Mouse (Mus musculus): ENCODE measurements around the gene Naalad2. TPM values are rescaled to one million over a fixed set of nuclear protein-coding genes. Genes with fewer than 3 reads are reported as not detected.
"Not testable (repeated sequence)": the region's sequence is repeated elsewhere in the genome, so short reads cannot be mapped to it uniquely, and the experiment has no call there.

Naalad2 gene
- 3.6 and 4.6 TPM in 2 replicates for polyA plus RNA-seq (2015; fragmentation: Nextera tagmentation; extraction: Ambion mirVana)

DNA sequence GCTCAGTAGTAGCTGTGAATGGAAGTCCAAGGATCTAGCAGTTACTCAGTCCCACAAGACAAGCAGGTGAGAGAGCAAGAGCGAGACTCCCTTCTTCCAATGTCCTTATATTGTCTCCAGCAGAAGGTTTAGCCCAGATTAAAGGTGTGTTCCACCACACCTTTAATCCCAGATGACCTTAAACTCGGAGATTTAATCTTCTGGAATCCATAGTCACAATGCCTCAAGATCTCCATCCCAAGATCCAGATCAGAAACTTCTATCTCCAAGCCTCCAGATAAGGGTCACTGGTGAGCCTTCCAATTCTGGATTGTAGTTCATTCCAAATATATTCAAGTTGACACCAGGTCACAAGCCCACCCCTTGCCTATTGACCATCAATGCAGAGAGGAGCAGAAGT, at the start of gene Naalad2:
Naalad2 (minus strand) TSS at position 101 of the 400 bp plus-strand sequence.
- not testable (repeated sequence) for H3K27ac ChIP-seq (ENCODE audit: low read length); H3K9me3 ChIP-seq (ENCODE audit: control insufficient read depth, low read length); H3K4me1 ChIP-seq (ENCODE audit: control insufficient read depth, insufficient read depth, low read length); ATAC-seq; H3K4me2 ChIP-seq (ENCODE audit: low read depth, low read length); H3K36me3 ChIP-seq (ENCODE audit: control insufficient read depth, insufficient read depth, low read length); H3K27me3 ChIP-seq (replicated peaks; ENCODE audit: control insufficient read depth, insufficient read depth, low read length); H3K4me3 ChIP-seq (ENCODE audit: low read length); H3K9ac ChIP-seq (ENCODE audit: low read depth, low read length)
- 75% methylated on average over 2 of the region's 2 CpGs for WGBS

DNA sequence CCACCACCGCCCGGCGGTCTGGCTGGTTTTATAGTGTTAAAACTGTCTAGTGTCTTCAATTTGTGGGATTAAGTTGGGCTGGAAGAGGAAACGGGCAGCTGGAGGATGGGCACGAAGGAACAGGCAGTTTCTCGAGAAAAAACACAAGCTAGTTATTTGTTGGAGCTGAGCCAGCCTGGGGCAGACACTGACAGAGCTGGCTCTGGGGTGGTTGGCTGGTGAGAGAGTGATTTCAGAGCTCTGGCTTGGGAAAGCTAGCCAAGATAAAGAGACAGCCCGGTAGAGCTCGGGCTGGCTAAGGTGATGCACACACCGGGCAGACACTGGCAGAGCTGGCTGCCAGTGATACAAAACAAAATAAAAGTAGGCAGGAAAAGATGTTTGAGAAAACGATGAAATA, 28.9 kb upstream of the Naalad2 start:
- H3K9me3 ChIP-seq (ENCODE audit: control insufficient read depth, low read length) = no peaks in the 10 kb centered on the region
- WGBS = 73% methylated on average over 10 of the region's 10 CpGs

DNA sequence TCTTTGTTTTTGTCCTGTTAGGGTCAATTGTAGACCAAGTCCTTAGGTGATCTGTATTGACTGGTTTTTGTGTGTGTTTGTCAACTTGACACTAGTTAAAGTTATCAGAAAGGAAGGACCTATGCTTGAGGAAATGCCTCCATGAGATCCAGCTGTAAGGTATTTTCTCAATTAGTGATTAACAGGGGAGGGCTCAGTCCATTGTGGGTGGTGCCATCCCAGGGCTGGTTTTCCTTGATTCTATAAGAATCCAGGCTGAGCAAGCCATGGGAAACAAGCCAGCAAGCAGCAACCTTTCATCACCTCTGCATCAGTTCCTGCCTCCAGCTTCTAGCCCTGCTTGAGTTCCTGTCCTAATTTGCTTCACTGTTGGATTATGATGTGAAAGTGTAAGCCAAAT, 27.6 kb upstream of the Naalad2 start, which contains the start of gene Mbd3l2:
Mbd3l2 (plus strand) TSS at position 301 of the 400 bp plus-strand sequence.
- no peaks in the 10 kb centered on the region for H3K9me3 ChIP-seq (ENCODE audit: control insufficient read depth, low read length)
- H3K4me3 ChIP-seq (ENCODE audit: low read length) = no peak within 1 kb of the TSS
- ATAC-seq = no peak

More for the DNA sequence above, 28.9 kb upstream of the Naalad2 start:
- no peak overlapping the region for H3K9ac ChIP-seq (ENCODE audit: low read depth, low read length)
- H3K27ac ChIP-seq (ENCODE audit: low read length) = no peak overlapping the region
- no peak overlapping the region for H3K4me2 ChIP-seq (ENCODE audit: low read depth, low read length)
- no peak for ATAC-seq
- no peaks in the 10 kb centered on the region for H3K27me3 ChIP-seq (replicated peaks; ENCODE audit: control insufficient read depth, insufficient read depth, low read length)
- H3K4me1 ChIP-seq (ENCODE audit: control insufficient read depth, insufficient read depth, low read length) = no peaks in the 10 kb centered on the region
- H3K36me3 ChIP-seq (ENCODE audit: control insufficient read depth, insufficient read depth, low read length) = no peaks in the 10 kb centered on the region
- no peak overlapping the region for H3K4me3 ChIP-seq (ENCODE audit: low read length)

DNA sequence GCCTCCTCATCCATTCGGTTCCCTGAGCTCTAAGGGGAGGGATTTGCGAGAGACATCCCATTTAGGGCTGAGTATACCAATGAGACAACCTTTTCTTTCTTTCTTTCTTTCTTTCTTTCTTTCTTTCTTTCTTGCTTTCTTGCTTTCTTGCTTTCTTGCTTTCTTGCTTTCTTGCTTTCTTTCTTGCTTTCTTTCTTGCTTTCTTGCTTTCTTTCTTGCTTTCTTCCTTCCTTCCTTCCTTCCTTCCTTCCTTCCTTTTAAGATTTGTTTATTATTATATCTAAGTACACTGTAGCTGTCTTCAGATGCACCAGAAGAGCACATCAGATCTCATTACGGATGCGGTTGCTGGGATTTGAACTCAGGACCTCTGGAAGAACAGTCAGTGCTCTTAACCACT, 9.6 kb upstream of the Naalad2 start:
- H3K4me3 ChIP-seq (ENCODE audit: low read length); H3K4me2 ChIP-seq (ENCODE audit: low read depth, low read length); H3K4me1 ChIP-seq (ENCODE audit: control insufficient read depth, insufficient read depth, low read length); H3K36me3 ChIP-seq (ENCODE audit: control insufficient read depth, insufficient read depth, low read length); H3K9ac ChIP-seq (ENCODE audit: low read depth, low read length); H3K27me3 ChIP-seq (replicated peaks; ENCODE audit: control insufficient read depth, insufficient read depth, low read length); ATAC-seq; H3K27ac ChIP-seq (ENCODE audit: low read length); H3K9me3 ChIP-seq (ENCODE audit: control insufficient read depth, low read length): not testable (repeated sequence)
- 85% methylated on average over 4 of the region's 4 CpGs for WGBS

More for the DNA sequence above, 27.6 kb upstream of the Naalad2 start, which contains the start of gene Mbd3l2:
- Histone ChIP-seq H3K9ac (ENCODE audit: low read depth, low read length) (no peak within 1 kb of the TSS), H3K27ac (ENCODE audit: low read length) (no peak within 1 kb of the TSS), H3K27me3 (replicated peaks; ENCODE audit: control insufficient read depth, insufficient read depth, low read length) (no peaks in the 10 kb centered on the region), H3K36me3 (ENCODE audit: control insufficient read depth, insufficient read depth, low read length) (no peaks in the 10 kb centered on the region), H3K4me1 (ENCODE audit: control insufficient read depth, insufficient read depth, low read length) (no peaks in the 10 kb centered on the region), H3K4me2 (ENCODE audit: low read depth, low read length) (no peak within 1 kb of the TSS)

DNA sequence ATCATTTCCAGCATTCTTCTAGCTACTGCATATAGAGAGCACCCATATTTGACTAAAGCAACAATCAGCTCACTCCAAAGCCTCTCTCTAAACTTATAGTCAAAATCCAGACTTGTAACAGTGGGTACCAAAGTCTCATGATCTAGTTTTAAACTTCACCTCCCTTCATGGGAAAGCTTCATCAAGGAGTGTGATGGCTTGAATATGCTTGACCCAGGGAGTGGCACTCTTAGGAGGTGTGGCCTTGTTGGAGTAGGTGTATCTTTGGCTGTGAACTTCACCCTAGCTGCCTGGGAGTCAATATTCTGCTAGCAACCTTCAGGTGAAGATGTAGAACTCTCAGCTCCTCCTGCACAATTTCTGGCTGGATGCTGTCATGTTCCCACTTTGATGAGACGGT, 1.3 kb upstream of the Naalad2 start, which contains the start of gene Ubtfl1:
Ubtfl1 (plus strand) TSS at position 301 of the 400 bp plus-strand sequence.
- no peak within 1 kb of the TSS for H3K4me2 ChIP-seq (ENCODE audit: low read depth, low read length)

DNA sequence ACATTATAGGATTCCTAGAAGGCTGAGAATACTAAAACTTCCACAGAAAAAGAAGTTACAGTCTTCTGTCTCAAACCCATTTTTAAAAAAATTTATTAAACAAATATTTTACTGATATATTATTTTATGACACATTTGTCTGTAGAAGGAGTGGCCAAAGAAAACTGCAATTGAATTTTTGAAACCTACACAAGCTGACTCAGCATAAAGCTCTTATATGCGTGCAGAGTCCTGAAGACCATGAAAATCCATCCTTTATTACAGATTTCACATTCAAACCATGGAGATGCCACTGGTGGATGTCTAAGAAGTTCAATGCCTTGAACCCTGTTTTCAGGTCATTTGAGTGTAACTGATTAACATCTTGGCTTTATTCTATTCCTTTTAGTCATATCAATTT, 3.2 kb downstream of the Naalad2 start:
- Histone ChIP-seq H3K4me3 (ENCODE audit: low read length) (no peak overlapping the region), H3K36me3 (ENCODE audit: control insufficient read depth, insufficient read depth, low read length) (no peaks in the 10 kb centered on the region), H3K27me3 (replicated peaks; ENCODE audit: control insufficient read depth, insufficient read depth, low read length) (no peaks in the 10 kb centered on the region), H3K4me2 (ENCODE audit: low read depth, low read length) (no peak overlapping the region), H3K9me3 (ENCODE audit: control insufficient read depth, low read length) (no peaks in the 10 kb centered on the region), H3K9ac (ENCODE audit: low read depth, low read length) (no peak overlapping the region), H3K27ac (ENCODE audit: low read length) (no peak overlapping the region), H3K4me1 (ENCODE audit: control insufficient read depth, insufficient read depth, low read length) (no peaks in the 10 kb centered on the region)
- 89% methylated on average over 1 of the region's 1 CpGs for WGBS
- no peak for ATAC-seq

More for the DNA sequence above, 1.3 kb upstream of the Naalad2 start, which contains the start of gene Ubtfl1:
- H3K27ac ChIP-seq (ENCODE audit: low read length) = no peak within 1 kb of the TSS
- no peaks in the 10 kb centered on the region for H3K4me1 ChIP-seq (ENCODE audit: control insufficient read depth, insufficient read depth, low read length)
- ATAC-seq = no peak
- no peaks in the 10 kb centered on the region for H3K9me3 ChIP-seq (ENCODE audit: control insufficient read depth, low read length)
- H3K9ac ChIP-seq (ENCODE audit: low read depth, low read length) = no peak within 1 kb of the TSS
- H3K4me3 ChIP-seq (ENCODE audit: low read length) = no peak within 1 kb of the TSS
- H3K27me3 ChIP-seq (replicated peaks; ENCODE audit: control insufficient read depth, insufficient read depth, low read length) = no peaks in the 10 kb centered on the region
- H3K36me3 ChIP-seq (ENCODE audit: control insufficient read depth, insufficient read depth, low read length) = no peaks in the 10 kb centered on the region
- 82% methylated on average over 1 of the region's 1 CpGs for WGBS

DNA sequence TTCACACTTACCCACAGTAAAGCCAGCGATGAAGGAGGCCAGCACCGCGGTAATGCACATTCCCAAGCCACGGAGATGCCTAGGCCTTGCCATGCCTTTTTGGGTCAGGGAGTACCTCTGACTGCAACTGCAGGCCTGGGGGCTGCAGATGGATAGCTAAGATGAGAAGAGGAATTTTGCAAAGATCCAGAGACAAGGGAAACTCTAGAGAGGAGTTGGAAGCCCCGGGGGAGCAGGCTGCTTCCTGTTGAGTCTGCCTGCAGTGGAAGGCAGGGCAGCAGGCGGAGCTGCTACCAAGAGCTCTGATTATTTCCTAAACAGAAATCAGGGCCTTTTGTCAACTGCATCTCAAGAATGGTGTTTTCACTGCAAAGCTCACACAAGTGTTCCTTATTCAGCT, 17.0 kb downstream of the Naalad2 start:
- 21% methylated on average over 6 of the region's 6 CpGs for WGBS
- no peak overlapping the region for H3K27ac ChIP-seq (ENCODE audit: low read length)

DNA sequence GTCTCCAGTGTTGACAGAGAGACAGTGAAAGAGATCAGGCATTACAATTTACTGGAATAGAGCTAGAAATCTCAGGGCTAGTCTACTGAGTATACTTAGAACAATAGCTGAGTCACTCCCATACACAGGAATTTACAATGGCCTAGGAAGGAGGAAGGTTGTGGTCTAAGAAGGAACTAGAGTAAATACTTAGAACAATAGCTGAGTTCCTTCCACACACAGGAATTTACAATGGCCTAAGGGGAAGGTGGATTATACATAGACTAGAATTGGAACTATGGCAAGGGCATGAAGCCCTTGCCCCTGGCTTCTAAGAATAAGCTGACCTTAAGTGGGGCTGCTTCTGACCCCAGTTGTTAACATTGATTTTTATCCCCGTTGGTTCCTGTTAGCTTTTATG, 29.8 kb downstream of the Naalad2 start:
- H3K4me2 ChIP-seq (ENCODE audit: low read depth, low read length); H3K4me3 ChIP-seq (ENCODE audit: low read length); H3K27me3 ChIP-seq (replicated peaks; ENCODE audit: control insufficient read depth, insufficient read depth, low read length); ATAC-seq; H3K27ac ChIP-seq (ENCODE audit: low read length); H3K9me3 ChIP-seq (ENCODE audit: control insufficient read depth, low read length); H3K9ac ChIP-seq (ENCODE audit: low read depth, low read length); H3K36me3 ChIP-seq (ENCODE audit: control insufficient read depth, insufficient read depth, low read length); H3K4me1 ChIP-seq (ENCODE audit: control insufficient read depth, insufficient read depth, low read length): not testable (repeated sequence)
- 83% methylated on average over 1 of the region's 1 CpGs for WGBS

More for the DNA sequence above, 17.0 kb downstream of the Naalad2 start:
- Histone ChIP-seq H3K4me3 (ENCODE audit: low read length) (no peak overlapping the region), H3K4me1 (ENCODE audit: control insufficient read depth, insufficient read depth, low read length) (no peaks in the 10 kb centered on the region), H3K9ac (ENCODE audit: low read depth, low read length) (no peak overlapping the region), H3K4me2 (ENCODE audit: low read depth, low read length) (0 out of 2 replicates have a peak overlapping the region, but pooled peaks have one; percentile 23), H3K36me3 (ENCODE audit: control insufficient read depth, insufficient read depth, low read length) (no peaks in the 10 kb centered on the region), H3K9me3 (ENCODE audit: control insufficient read depth, low read length) (no peaks in the 10 kb centered on the region), H3K27me3 (replicated peaks; ENCODE audit: control insufficient read depth, insufficient read depth, low read length) (no peaks in the 10 kb centered on the region)
- ATAC-seq = no peak

DNA sequence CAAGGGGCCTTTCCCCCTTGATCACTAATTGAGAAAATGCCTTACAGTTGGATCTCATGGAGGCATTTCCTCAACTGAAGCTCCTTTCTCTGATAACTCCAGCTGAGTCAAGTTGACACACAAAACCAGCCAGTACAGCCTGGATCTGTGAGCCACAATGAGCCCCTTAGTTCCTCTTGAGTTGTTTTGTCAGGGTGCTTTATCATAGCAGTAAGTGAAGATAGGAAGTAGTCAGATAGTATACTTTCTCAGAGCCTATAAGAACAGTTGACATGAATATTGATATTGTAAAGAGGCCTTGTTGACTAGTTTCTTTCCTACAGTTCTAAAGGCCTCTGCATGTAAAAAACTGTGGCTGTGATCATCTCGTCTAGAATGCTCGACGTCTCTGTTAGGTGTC, 82.8 kb downstream of the Naalad2 start:
- no peak overlapping the region for H3K4me2 ChIP-seq (ENCODE audit: low read depth, low read length)
- H3K27ac ChIP-seq (ENCODE audit: low read length) = no peak overlapping the region
- 89% methylated on average over 3 of the region's 3 CpGs for WGBS
- no peaks in the 10 kb centered on the region for H3K27me3 ChIP-seq (replicated peaks; ENCODE audit: control insufficient read depth, insufficient read depth, low read length)
- no peak overlapping the region for H3K4me3 ChIP-seq (ENCODE audit: low read length)
- ATAC-seq = no peak
- no peaks in the 10 kb centered on the region for H3K36me3 ChIP-seq (ENCODE audit: control insufficient read depth, insufficient read depth, low read length)
- H3K9ac ChIP-seq (ENCODE audit: low read depth, low read length) = no peak overlapping the region
- no peaks in the 10 kb centered on the region for H3K9me3 ChIP-seq (ENCODE audit: control insufficient read depth, low read length)
- no peaks in the 10 kb centered on the region for H3K4me1 ChIP-seq (ENCODE audit: control insufficient read depth, insufficient read depth, low read length)

DNA sequence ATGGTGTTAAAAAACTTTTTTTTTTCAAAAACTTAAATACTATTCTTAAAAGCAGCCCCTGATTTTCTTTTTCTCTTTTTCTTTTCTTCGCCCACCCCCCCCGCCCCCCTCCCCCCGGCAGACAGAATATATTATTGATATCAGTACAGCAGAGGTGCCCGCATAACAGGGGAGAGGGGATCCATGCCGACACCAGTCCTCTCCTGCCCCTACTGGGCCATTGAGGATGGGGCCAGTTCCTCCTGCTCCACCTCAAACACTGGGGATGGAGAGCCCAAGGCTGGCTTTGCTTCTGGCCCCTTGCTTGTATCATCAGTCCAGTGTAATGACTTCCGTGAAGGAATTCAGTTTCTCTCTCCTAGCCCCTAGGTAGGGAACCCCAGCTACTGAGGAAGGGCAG, 104.5 kb downstream of the Naalad2 start:
- WGBS = 87% methylated on average over 6 of the region's 6 CpGs
- H3K4me1 ChIP-seq (ENCODE audit: control insufficient read depth, insufficient read depth, low read length) = peaks cover 4% of the 10 kb centered on the region
- no peak overlapping the region for H3K4me3 ChIP-seq (ENCODE audit: low read length)
- ATAC-seq = no peak
- no peak overlapping the region for H3K4me2 ChIP-seq (ENCODE audit: low read depth, low read length)
- no peak overlapping the region for H3K27ac ChIP-seq (ENCODE audit: low read length)
- no peak overlapping the region for H3K9ac ChIP-seq (ENCODE audit: low read depth, low read length)
- no peaks in the 10 kb centered on the region for H3K9me3 ChIP-seq (ENCODE audit: control insufficient read depth, low read length)
- H3K27me3 ChIP-seq (replicated peaks; ENCODE audit: control insufficient read depth, insufficient read depth, low read length) = no peaks in the 10 kb centered on the region
- peaks cover 18% of the 10 kb centered on the region; the same call in 1 of the 2 replicates for H3K36me3 ChIP-seq (ENCODE audit: control insufficient read depth, insufficient read depth, low read length)
